Mouse (Mus musculus): ENCODE measurements around the gene Fam71e1.

Gene Fam71e1

DNA sequence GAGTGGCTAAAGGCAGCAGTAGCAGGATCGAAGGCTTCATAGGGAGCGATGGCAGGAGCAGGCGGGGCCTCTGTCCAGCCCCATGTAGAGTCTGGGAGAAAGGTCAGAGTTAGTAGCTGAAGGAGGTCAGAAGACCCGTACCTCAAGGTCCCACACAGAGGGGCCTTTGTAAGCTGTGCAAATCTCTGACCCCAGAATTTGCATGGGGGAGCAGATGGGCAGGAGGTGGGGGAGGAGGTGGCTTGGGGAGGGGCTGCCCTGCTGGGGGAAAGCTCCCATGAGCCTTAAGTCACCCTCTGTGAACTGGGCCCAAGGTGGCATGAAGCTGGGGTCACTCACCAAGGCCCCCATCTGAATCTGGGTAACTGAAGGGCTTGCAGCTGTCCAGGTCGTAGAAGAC lies 33.1 kb downstream of the Fam71e1 start:
- in situ Hi-C loops (cut with MboI; ENCODE audit: unreplicated experiment in 2 of 2) = loop anchor here (25.0 kb wide), 4 partner anchors 333 to 1383 kb away; partner anchors contain the start of genes Dbp (in 2 of the 2), Fam83e (in 2 of the 2), Rpl18 (in 2 of the 2) and Sphk2 (in 2 of the 2)

DNA sequence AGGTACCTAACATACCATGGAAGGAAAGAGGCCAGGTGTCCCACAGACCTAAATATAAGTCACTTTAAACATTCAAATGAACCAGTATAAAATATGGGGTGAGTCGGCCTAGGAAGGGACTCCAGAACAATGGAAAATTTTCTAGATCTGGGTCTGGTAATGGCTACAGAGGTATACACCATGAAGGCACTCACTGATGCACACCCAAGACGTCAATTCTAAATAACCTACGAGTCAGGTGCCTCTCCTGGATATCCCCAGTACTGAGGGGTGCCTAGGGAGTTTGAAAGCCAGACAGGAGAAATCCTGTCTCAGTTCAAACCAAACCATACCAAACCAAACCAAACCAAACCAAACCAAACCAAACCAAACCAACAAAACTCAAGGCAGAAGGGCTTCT lies 34.1 kb downstream of the Fam71e1 start:
- in situ Hi-C loops (cut with MboI; ENCODE audit: unreplicated experiment in 2 of 2) = loop anchor here (25.0 kb wide), 4 partner anchors 332 to 1382 kb away; partner anchors contain the start of genes Dbp (in 2 of the 2), Fam83e (in 2 of the 2), Rpl18 (in 2 of the 2) and Sphk2 (in 2 of the 2)

DNA sequence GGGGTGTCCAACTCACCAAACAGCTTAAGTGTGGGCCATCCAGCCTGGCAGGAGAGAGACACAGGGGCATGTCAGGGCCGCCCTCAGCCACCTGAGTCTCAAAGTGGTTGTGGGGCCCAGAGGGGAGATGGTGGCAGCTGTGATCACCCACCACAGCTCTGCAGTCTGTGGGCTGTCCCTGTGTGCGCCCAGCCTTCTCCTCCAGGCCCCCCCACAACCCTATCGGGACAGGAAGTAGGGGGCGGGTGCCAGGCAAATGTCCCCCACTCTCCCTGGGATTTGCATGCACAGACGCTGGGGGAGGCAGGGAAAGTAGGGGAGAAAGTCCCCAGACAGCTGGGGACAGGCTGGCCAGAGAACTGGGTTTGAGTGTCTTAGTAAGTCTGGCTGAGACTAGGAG lies 34.8 kb downstream of the Fam71e1 start:
- in situ Hi-C loops (cut with MboI; ENCODE audit: unreplicated experiment in 2 of 2) = loop anchor here (25.0 kb wide), 4 partner anchors 331 to 1381 kb away; partner anchors contain the start of genes Dbp (in 2 of the 2), Fam83e (in 2 of the 2), Rpl18 (in 2 of the 2) and Sphk2 (in 2 of the 2)

DNA sequence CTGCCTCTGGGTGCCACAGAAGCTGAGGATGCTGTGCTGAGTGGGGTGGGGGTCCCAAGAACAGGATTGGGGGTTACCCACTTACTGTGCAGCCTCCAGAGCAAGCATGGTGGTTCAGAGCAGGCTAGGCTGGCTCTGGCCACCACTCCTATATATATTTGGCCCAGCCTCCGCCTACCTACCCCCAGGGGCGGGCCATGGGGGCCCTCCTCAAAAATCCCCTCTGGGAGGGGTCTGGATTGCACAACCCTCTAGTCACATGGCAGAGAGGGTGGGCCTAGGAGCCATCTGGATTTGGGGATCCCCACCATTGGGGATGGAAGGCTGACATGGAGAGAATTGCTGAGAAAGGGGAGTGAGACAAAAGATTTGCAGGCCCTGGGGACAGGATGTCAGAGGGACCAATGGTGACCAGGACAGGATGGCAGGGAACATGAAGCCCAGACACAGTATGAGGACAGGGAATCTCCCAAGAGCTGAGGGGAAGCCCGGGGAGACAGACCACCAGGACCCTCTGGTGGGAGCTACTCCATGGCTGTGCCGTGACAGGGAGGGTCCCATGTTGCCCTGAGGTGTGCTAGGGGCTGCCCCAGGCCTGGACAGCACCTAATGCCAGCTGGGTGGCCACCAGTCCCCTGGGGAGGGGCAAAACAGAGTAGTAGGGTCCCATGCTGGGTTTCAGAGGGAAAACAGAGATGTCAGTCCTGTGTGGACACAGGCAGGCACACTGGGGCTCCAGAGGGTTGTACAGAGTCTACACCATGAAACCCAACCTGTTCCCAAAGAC lies 35.8 kb downstream of the Fam71e1 start, which contains the start of gene Spib:
Gene Spib (minus strand): TSS at position 126 of the 787 bp plus-strand sequence.
- in situ Hi-C loops (cut with MboI; ENCODE audit: unreplicated experiment in 2 of 2) = loop anchor here (25.0 kb wide), 4 partner anchors 330 to 1380 kb away; partner anchors contain the start of genes Dbp (in 2 of the 2), Fam83e (in 2 of the 2), Rpl18 (in 2 of the 2) and Sphk2 (in 2 of the 2)

DNA sequence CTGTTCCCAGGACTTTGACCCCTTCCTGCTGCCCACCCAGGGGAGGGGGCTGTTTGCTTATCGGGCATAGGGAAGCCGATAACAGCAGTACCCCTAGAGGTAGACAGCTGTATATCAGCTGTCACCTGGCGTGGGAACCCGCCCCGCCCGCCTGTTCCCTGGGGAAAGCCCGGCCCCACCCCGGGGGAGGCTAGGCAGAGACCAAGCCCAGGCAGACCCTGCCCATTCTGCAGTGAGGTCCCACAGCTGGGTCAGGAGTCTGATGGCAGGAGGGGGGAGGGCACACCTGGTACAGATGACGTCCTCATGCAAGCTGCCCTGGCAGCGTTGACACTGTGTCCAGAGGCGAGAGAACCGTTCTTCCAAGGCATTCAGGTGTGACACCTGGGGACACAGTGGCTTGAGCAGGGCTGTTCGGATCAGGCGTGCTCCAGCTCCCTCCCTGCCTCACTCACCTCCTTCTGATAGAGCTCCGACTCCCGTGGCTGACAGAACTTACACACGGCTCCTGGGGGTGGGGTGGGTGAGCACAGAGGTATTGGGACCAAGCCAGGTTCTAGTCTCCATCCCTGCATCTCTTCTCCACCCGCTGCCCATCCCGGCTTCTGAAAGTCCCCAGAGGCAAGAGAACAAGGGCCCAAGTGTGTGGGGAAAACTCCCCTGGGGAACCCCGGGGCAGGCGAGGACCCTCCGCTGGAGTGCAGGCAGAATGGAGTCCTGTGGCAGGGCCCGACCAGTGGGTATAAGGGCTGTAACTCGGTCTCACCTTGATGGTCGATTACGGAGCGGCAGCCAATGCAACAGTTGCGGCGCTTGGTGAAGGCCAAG lies 36.8 kb downstream of the Fam71e1 start:
- in situ Hi-C loops (cut with MboI; ENCODE audit: unreplicated experiment in 2 of 2) = loop anchor here (25.0 kb wide), 4 partner anchors 329 to 1379 kb away; partner anchors contain the start of genes Dbp (in 2 of the 2), Fam83e (in 2 of the 2), Rpl18 (in 2 of the 2) and Sphk2 (in 2 of the 2)

DNA sequence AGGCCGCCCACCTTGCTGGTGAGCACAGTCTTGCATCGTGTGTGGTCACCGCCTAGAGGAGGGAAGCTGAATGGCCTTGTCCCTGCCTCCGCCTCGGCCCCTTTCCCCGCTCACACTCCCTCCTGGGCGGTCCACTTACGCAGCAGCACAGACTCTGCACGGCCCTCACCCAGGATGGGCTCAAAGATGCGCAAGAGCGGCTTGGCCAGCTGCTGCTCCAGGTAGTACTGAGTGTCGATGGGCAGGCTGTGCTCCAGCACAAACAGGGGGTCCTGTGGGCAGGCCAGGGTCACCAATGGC lies 37.3 kb downstream of the Fam71e1 start:
- in situ Hi-C loops (cut with MboI; ENCODE audit: unreplicated experiment in 2 of 2) = loop anchor here (25.0 kb wide), 4 partner anchors 329 to 1379 kb away; partner anchors contain the start of genes Dbp (in 2 of the 2), Fam83e (in 2 of the 2), Rpl18 (in 2 of the 2) and Sphk2 (in 2 of the 2)

DNA sequence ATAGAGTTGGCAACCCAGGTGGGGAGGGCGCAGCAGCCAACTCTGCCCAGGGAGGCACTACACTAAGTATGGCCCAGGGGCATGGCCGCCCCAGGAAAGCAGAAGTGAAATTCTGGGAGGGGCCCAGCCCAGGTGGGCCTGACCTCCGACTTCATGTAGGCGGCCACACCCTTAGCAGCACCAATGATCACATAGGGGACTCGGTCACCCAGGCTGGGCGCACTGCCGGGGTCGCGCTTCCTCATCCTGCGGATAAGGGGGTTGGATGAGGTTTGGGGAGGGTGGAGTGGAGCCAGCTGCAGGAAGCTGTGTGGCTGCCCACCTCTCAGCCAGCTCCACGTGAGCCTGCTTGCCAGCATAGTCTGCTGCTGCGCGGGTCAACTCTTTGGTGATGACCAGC lies 37.9 kb downstream of the Fam71e1 start:
- in situ Hi-C loops (cut with MboI; ENCODE audit: unreplicated experiment in 2 of 2) = loop anchor here (25.0 kb wide), 4 partner anchors 328 to 1378 kb away; partner anchors contain the start of genes Dbp (in 2 of the 2), Fam83e (in 2 of the 2), Rpl18 (in 2 of the 2) and Sphk2 (in 2 of the 2)

DNA sequence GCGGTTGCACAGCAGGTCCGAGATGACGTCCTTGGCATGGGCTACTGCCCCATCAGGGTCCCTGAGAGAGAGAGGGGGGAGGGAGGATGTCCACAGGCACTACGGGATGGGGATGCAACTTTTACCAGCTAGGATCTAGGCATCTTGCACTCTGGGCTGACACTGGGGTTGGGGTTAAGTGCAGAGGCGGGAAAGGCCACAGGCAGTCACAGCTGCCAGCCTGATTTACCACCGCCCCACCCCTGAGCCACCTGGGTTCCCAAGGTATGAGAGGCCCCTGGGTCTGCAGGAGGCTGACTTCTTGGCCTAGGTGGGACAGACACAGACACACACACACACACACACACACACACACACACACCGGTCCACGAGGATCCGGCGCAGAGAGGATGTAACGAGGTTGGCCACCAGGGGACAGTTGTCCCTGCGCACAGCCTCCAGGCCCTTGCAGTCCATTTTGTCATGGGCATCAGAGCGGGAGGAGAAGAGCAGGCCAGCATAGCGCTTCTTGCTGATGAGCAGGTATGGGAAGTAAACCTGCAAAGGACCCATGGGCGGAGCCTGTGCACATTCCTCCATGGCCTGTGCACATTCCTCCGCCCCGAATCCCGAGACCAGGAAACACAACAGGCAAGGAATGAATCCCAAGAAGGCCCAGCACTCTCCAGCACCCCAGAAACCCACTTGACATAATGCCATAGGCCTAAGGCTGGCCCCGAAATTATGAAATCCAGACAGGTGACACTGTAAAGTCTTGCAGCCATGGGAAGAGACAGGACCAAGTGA lies 38.5 kb downstream of the Fam71e1 start:
- in situ Hi-C loops (cut with MboI; ENCODE audit: unreplicated experiment in 2 of 2) = loop anchor here (25.0 kb wide), 4 partner anchors 327 to 1377 kb away; partner anchors contain the start of genes Dbp (in 2 of the 2), Fam83e (in 2 of the 2), Rpl18 (in 2 of the 2) and Sphk2 (in 2 of the 2)

DNA sequence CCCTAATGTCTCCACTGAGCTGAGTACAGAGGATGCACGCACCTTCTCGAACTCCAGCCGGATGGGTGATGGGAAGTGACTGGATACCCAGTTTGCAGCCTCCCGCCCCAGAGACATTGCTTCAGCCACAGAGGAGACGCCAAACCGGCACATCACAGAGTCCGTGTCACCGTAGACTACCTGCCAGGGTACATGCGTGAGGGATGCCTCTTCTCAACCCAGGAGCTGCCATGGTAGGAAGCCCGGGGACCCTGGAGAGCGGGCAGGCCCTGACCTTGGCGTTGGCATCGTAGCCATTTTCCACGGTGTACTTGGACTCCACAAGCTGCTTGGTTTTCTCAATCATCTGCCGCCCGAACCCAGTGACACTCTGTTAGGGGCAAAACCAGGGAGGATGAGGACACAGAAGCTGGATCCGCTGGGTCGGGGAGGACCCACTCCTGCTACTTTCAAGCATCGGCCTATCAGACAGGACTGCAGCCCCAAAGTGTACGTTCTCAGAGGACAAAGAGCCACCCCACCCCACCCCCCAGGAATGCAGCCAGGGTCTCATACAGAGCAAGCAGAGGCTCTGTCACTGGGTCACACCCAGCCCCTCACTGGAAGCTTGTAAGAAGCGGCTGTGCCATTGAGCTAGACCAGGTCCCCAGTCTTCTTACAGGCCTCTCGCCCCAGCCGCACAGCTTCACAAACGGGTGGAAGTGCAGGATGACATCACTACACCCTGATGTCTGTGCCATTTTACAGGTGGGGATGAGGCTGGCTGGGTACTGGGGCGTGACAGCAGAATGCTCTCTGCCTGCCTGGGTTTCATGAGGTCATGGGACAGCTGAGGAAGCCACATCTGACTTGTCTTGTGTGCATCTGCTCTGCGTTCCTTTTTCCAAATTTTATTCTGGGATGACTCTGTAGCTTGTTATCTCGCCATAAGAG lies 39.5 kb downstream of the Fam71e1 start:
- in situ Hi-C loops (cut with MboI; ENCODE audit: unreplicated experiment in 2 of 2) = loop anchor here (25.0 kb wide), 4 partner anchors 326 to 1376 kb away; partner anchors contain the start of genes Dbp (in 2 of the 2), Fam83e (in 2 of the 2), Rpl18 (in 2 of the 2) and Sphk2 (in 2 of the 2)

DNA sequence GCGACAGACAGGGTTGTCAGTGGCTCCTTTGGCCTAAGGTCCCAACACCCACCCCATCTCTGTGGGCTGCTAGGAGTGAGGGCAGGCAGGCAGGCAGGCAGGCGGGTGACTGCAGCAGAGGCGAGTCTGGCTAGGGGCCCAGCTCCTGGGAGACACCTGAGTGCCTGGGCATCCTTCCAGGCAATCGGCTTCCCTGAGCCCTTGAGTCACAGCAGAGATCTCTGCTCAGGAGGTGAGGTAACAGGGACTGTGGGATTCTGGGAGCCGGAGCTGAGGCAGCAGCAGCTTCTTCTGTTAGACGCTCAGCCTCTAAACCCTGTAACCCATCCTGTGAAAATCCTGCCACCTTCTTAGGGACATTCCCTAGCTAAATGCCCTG lies 40.2 kb downstream of the Fam71e1 start:
- in situ Hi-C loops (cut with MboI; ENCODE audit: unreplicated experiment in 2 of 2) = loop anchor here (25.0 kb wide), 4 partner anchors 326 to 1376 kb away; partner anchors contain the start of genes Dbp (in 2 of the 2), Fam83e (in 2 of the 2), Rpl18 (in 2 of the 2) and Sphk2 (in 2 of the 2)

DNA sequence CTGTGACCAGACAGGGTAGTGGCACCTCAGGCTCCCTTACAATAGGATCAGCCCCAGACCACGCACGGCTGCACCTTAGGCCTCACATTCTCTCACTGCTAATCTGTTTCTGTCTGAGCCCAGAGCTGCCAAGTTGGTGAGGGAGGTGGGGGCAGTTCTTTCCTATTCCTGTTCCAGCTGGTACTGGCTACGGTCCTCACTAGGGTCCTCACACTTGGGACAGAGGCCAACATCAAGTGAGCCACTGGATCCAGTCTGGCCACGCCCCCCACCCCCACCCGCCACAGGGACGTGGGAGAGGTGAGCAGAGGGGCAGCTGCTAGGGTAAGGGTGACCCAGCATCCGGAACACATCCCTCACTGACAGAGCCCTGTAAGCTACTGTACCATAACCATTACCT lies 40.6 kb downstream of the Fam71e1 start:
- in situ Hi-C loops (cut with MboI; ENCODE audit: unreplicated experiment in 2 of 2) = loop anchor here (25.0 kb wide), 4 partner anchors 325 to 1375 kb away; partner anchors contain the start of genes Dbp (in 2 of the 2), Fam83e (in 2 of the 2), Rpl18 (in 2 of the 2) and Sphk2 (in 2 of the 2)

DNA sequence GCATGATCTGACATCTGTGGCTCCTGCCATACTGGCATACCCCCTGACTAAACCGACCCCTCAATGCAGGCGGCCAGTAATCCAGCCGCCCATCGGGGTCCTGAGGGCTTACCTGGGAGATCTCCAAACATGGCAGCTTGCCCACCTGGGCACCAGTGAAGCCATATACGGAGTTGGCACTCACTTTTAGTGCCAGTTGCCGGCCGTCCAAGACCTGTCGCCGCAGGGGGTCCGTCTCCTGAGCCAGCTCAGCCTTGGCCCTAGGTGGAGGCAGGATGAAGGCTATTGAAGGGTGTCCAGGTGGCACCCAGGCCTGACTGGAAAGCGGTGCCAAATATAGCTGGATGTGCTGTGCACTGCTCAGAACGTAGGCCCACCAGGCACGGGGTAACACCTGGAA lies 41.1 kb downstream of the Fam71e1 start:
- in situ Hi-C loops (cut with MboI; ENCODE audit: unreplicated experiment in 2 of 2) = loop anchor here (25.0 kb wide), 4 partner anchors 325 to 1375 kb away; partner anchors contain the start of genes Dbp (in 2 of the 2), Fam83e (in 2 of the 2), Rpl18 (in 2 of the 2) and Sphk2 (in 2 of the 2)

DNA sequence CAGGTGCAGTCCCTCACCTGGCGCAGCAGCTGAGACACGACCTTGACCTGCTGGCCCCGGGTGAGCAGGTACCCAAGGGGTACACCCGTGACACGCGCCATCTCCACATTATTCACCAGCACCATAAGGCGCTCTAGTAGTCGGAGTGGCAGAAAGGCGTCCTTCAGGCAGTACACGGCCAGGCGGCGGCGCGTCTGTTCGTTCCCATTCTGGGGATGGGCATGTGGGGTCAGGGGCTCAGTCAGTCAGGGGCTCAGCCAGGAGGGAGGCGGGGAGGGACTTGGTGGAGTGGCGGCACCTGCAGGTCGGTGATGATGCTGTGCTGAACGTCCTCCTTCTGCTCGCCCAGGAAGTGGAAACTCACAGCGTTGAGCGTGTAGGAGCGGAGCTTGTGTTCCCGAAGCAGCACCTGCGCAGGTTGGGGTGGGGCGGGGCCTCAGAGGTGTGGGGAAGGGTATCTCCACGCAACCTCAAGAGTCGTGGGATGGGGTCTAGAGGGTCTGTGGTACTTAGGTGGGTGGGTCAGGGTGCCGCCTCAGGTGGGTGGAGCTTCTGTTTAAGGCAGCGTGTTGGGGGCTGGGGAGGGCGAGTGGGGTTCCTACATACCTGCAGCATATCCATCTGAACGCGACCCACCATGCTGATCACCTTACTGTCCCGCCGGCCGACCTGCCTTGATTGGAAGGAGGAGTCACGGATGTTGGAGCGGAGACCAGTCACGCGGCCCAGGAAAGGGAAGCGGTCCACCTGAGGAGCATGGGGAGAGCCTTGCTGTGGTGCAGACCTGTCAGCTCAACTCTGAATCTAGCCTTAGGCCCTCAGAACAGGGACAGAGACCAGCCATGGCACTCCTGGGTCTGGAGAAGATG lies 42.6 kb downstream of the Fam71e1 start:
- in situ Hi-C loops (cut with MboI; ENCODE audit: unreplicated experiment in 2 of 2) = loop anchor here (25.0 kb wide), 4 partner anchors 323 to 1373 kb away; partner anchors contain the start of genes Dbp (in 2 of the 2), Fam83e (in 2 of the 2), Rpl18 (in 2 of the 2) and Sphk2 (in 2 of the 2)

DNA sequence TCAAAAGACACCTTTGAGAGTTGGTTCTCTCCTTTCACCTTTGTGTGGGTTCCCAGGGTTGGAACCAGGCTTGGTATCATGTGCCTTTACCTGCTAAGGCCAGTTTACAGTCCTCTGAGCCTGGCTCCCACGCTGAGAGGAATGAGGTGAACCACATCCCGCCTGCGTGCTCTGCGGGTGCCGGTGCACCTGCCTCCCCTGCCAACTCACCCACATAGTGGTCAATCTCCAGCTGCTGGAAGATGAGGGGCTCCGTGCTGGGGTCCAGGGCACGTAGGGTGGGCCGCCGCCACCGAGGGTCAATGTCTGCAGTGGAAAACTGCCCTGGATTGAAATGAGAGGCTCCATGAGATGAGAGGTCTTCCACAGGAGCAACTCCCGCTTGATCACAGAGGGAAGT lies 46.2 kb downstream of the Fam71e1 start:
- in situ Hi-C loops (cut with MboI; ENCODE audit: unreplicated experiment in 2 of 2) = loop anchor here (25.0 kb wide), 4 partner anchors 320 to 1370 kb away; partner anchors contain the start of genes Dbp (in 2 of the 2), Fam83e (in 2 of the 2), Rpl18 (in 2 of the 2) and Sphk2 (in 2 of the 2)

DNA sequence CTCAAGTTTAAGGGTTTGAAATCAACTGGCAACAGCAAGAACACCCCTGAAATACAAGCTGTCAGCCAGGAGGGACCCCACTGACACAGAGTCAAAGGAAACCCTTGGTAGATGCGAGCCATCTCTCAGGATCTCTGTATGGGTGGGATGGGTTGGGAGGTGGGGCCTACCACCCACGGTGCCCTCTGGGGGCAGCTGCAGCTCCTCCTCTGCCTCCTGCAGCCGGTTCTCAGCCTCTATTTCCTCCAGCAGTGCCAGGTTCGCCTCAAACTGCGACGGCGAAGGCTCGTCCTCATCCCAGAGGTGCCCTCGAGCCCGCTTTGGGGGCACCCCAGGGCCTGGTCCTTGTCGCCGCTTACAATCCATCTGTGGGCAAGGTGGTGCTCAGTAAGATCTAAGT lies 46.7 kb downstream of the Fam71e1 start:
- in situ Hi-C loops (cut with MboI; ENCODE audit: unreplicated experiment in 2 of 2) = loop anchor here (25.0 kb wide), 4 partner anchors 319 to 1369 kb away; partner anchors contain the start of genes Dbp (in 2 of the 2), Fam83e (in 2 of the 2), Rpl18 (in 2 of the 2) and Sphk2 (in 2 of the 2)

DNA sequence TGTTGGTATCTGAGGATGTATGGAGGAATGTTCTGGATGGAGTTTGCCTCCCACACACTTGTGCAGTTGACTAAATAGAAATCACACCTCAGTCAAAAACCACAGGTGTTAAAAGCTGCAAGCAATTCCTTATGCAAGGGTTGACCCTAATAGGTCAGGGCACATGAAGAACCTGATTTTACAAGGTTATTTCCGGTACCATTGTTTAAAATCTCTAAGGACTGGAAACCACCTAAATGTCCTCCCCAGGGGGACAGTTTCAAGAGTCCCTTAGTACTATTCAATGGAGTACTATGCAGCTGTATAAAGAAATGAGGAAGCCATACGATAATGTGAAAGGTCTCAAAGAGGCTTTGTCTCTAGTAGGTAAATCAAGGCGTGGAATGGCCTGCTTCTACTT lies 49.9 kb downstream of the Fam71e1 start:
- in situ Hi-C loops (cut with MboI; ENCODE audit: unreplicated experiment in 2 of 2) = loop anchor here (25.0 kb wide), 4 partner anchors 316 to 1366 kb away; partner anchors contain the start of genes Dbp (in 2 of the 2), Fam83e (in 2 of the 2), Rpl18 (in 2 of the 2) and Sphk2 (in 2 of the 2)

All from v-Abl transformed pro-B cells (cell line).